Mouse (Mus musculus) left cerebral cortex, adult 18-20 months (tissue): ENCODE measurements around the gene Gm5737. TPM values are rescaled to one million over a fixed set of nuclear protein-coding genes. Genes with fewer than 3 reads are reported as not detected.

Source experiments
- DNase-seq, 2 experiments: peaks; one replicate each; pipeline ENCODE4 v3.0.0; 2021 to 2022; ENCODE audit warnings: low spot score in 2 of 2, mixed read lengths in 1 of 2
- total RNA-seq, 2 experiments: library from RNA; stranded (reverse); gene quantifications; 2 replicates each; pipeline ENCODE4 v1.2.3; 2021

Gene Gm5737
- total RNA-seq, 2 experiments from 2014 or later = not detected

GRCm38 (mm10) chr7:120874764-120875539 lies 62.8 kb downstream of the Gm5737 start:
- DNase-seq = no peak

GRCm38 (mm10) chr7:120875540-120876388 lies 63.6 kb downstream of the Gm5737 start:
- DNase-seq = no peak

- DNase-seq = peak; percentile 36 to 42
These were observed 66.1 kb downstream of the Gm5737 start for GRCm38 (mm10) chr7:120878271-120878670.

- no peak for DNase-seq
These were observed 67.8 kb downstream of the Gm5737 start for GRCm38 (mm10) chr7:120879972-120880371.

GRCm38 (mm10) chr7:120880770-120881169 lies 68.6 kb downstream of the Gm5737 start:
- DNase-seq = no peak

Other genes with a start within 250 kb of the Gm5737 start
- 100 to 1,000 TPM; 243 to 247 TPM for gene Uqcrc2, start 177.2 kb upstream of the Gm5737 start, total RNA-seq
- not detected for gene Pdzd9, start 142.0 kb upstream of the Gm5737 start, total RNA-seq
- gene Mosmo, start 134.7 kb upstream of the Gm5737 start, total RNA-seq = 10 to 100 TPM; 72.0 to 76.6 TPM
- gene Vwa3a, start 73.0 kb upstream of the Gm5737 start, total RNA-seq = 10 to 100 TPM; 12.3 to 14.1 TPM
- gene Eef2k, start 30.5 kb downstream of the Gm5737 start, total RNA-seq = 10 to 100 TPM; 29.2 to 30.4 TPM
- 10 to 100 TPM; 27.0 to 27.4 TPM for gene Polr3e, start 105.4 kb downstream of the Gm5737 start, total RNA-seq
- 10 to 100 TPM in 1 of 2 experiments, 1 to 10 TPM in 1; 9.0 to 11.4 TPM for gene Cdr2, start 169.9 kb downstream of the Gm5737 start, total RNA-seq
- under 1 TPM; 0.21 to 0.46 TPM for gene Mfsd13b, start 170.1 kb downstream of the Gm5737 start, total RNA-seq
- gene Mettl9, start 222.1 kb downstream of the Gm5737 start, total RNA-seq = 100 to 1,000 TPM in 1 of 2 experiments, 10 to 100 TPM in 1; 97.5 to 106 TPM